Mouse (Mus musculus) megakaryocyte, embryonic 14.5 days (primary cell): ENCODE results near the gene Trpm5.

ENCODE experiments used
- FLI1 ChIP-seq: IDR thresholded peaks from 2 replicates; pipeline ENCODE4 v1.6.1; 2012; ENCODE audit warnings: low read length, inconsistent platforms, mixed read lengths
- GATA1 ChIP-seq: IDR thresholded peaks from 3 replicates; pipeline ENCODE4 v1.6.1; 2012; ENCODE audit warnings: mixed read lengths, low read length, inconsistent platforms, borderline replicate concordance

DNA sequence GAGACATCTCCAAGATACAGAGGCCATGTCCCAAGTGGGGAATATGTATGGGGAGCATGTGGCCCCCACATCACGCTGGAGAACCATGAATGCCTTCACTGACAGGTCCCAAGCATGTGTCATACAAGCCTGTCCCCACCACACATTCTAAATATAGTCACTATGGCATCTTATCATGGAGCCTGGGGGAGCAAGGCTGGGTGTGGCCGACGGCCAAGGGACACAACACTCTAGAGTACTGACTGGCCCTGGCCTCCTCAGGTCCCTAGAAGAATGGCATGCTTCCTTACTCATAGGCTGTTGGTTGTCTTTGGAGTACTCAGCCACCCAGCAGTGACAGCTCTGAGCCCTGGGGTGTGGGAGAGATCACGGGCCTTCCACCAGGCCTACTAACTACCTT, 45.5 kb upstream of the Trpm5 start:
- TF ChIP-seq GATA1 (no peak), FLI1 (no peak)
